Mouse (Mus musculus) C2C12 (cell line): ENCODE results near the gene Tgfbr3. TPM values are rescaled to one million over a fixed set of nuclear protein-coding genes. Genes with fewer than 3 reads are reported as not detected.

Experiments used
- H3K27me3 ChIP-seq: one replicate; pipeline ENCODE4 v1.6.1; 2011; ENCODE audit not compliant: control insufficient read depth, insufficient read depth, insufficient read length
- H3K36me3 ChIP-seq: one replicate; pipeline ENCODE4 v1.6.1; 2011; ENCODE audit not compliant: control insufficient read depth, insufficient read depth
- H3K4me3 ChIP-seq: one replicate; pipeline ENCODE4 v1.5.1; 2011; ENCODE audit warnings: mild to moderate bottlenecking, control low read depth; ENCODE audit not compliant: poor library complexity, insufficient read depth, severe bottlenecking
- H3K79me2 ChIP-seq: one replicate; pipeline ENCODE4 v1.6.1; 2011; ENCODE audit not compliant: control insufficient read depth, insufficient read depth
- H3K79me3 ChIP-seq: one replicate; pipeline ENCODE4 v1.6.1; 2011; ENCODE audit warnings: low read depth, control low read depth
- H3ac ChIP-seq: one replicate; pipeline ENCODE3; 2011; ENCODE audit warnings: low read depth; ENCODE audit not compliant: control insufficient read depth, insufficient read length
- CEBPB ChIP-seq: IDR thresholded peaks from one replicate; pipeline ENCODE4 v1.6.1; 2011; ENCODE audit warnings: low read depth, mild to moderate bottlenecking, control low read depth, moderate library complexity
- CTCF ChIP-seq: IDR thresholded peaks from one replicate; pipeline ENCODE4 v1.5.1; 2011; ENCODE audit not compliant: control insufficient read depth, insufficient read depth, insufficient read length
- FOSL1 ChIP-seq: IDR thresholded peaks from one replicate; pipeline ENCODE4 v1.8.0; 2011; ENCODE audit warnings: mild to moderate bottlenecking, low read length; ENCODE audit not compliant: poor library complexity, insufficient read depth, severe bottlenecking
- MAX ChIP-seq: IDR thresholded peaks from one replicate; pipeline ENCODE4 v1.6.1; 2011; ENCODE audit warnings: mild to moderate bottlenecking, control low read depth
- MYOD1 ChIP-seq: IDR thresholded peaks from one replicate; pipeline ENCODE4 v1.6.1; 2011; ENCODE audit warnings: low read depth; ENCODE audit not compliant: control insufficient read depth, insufficient read length
- MYOG ChIP-seq: IDR thresholded peaks from one replicate; pipeline ENCODE4 v1.6.1; 2011; ENCODE audit not compliant: control insufficient read depth, insufficient read length; ENCODE audit errors: extremely low read depth
- USF1 ChIP-seq: IDR thresholded peaks from one replicate; pipeline ENCODE4 v1.6.1; 2011; ENCODE audit warnings: low read depth, mild to moderate bottlenecking, control low read depth, moderate library complexity
- polyA plus RNA-seq: library from polyadenylated mRNA; unstranded; fragments of >200 nt; fragmentation: generic; extraction: Trizol; gene quantifications from one replicate; pipeline ENCODE4 v1.2.1, GENCODE M21; 2012; ENCODE audit warnings: missing spikeins

Gene Tgfbr3
- polyA plus RNA-seq, 1 experiment: 0.20 TPM

GRCm38 (mm10) chr5:107218594-107218993 is 70.8 kb downstream of the Tgfbr3 start:
- Histone ChIP-seq H3K4me3 (no peak overlapping the region), H3K27me3 (peaks cover 11% of the 10 kb centered on the region), H3K79me2 (no peaks in the 10 kb centered on the region), H3K79me3 (no peaks in the 10 kb centered on the region), H3K36me3 (no peaks in the 10 kb centered on the region), H3ac (no peak overlapping the region)
- TF ChIP-seq MYOG (no peak), CTCF (no peak), MAX (no peak)

GRCm38 (mm10) chr5:107217139-107217538 is 72.3 kb downstream of the Tgfbr3 start:
- H3ac ChIP-seq: no peak overlapping the region
- no peaks in the 10 kb centered on the region for H3K36me3 ChIP-seq
- H3K79me2 ChIP-seq: no peaks in the 10 kb centered on the region
- H3K79me3 ChIP-seq: no peaks in the 10 kb centered on the region
- TF ChIP-seq CEBPB (no peak), USF1 (no peak), MAX (no peak), FOSL1 (no peak)
- H3K27me3 ChIP-seq: peaks cover 11% of the 10 kb centered on the region
- H3K4me3 ChIP-seq: no peak overlapping the region

- H3ac ChIP-seq: no peak overlapping the region
- H3K27me3 ChIP-seq: peaks cover 3% of the 10 kb centered on the region
- H3K4me3 ChIP-seq: no peak overlapping the region
- no peaks in the 10 kb centered on the region for H3K79me2 ChIP-seq
- H3K79me3 ChIP-seq: no peaks in the 10 kb centered on the region
- no peak for TF ChIP-seq CEBPB
- no peak for TF ChIP-seq CTCF
- TF ChIP-seq USF1: no peak
- TF ChIP-seq MYOD1: no peak
- H3K36me3 ChIP-seq: no peaks in the 10 kb centered on the region
These were observed 75.9 kb downstream of the Tgfbr3 start for GRCm38 (mm10) chr5:107213373-107214132.

- Histone ChIP-seq H3ac (no peak overlapping the region), H3K79me3 (no peaks in the 10 kb centered on the region), H3K4me3 (no peak overlapping the region), H3K79me2 (no peaks in the 10 kb centered on the region), H3K36me3 (no peaks in the 10 kb centered on the region), H3K27me3 (peaks cover 2% of the 10 kb centered on the region)
- TF ChIP-seq CEBPB (no peak), MYOG (no peak), CTCF (no peak), MAX (no peak)
These were observed 77.5 kb downstream of the Tgfbr3 start for GRCm38 (mm10) chr5:107211830-107212370.

GRCm38 (mm10) chr5:107210040-107210439 is 79.4 kb downstream of the Tgfbr3 start:
- Histone ChIP-seq H3K79me3 (no peaks in the 10 kb centered on the region), H3K4me3 (no peak overlapping the region), H3K27me3 (peaks cover 3% of the 10 kb centered on the region), H3K36me3 (no peaks in the 10 kb centered on the region), H3ac (no peak overlapping the region), H3K79me2 (no peaks in the 10 kb centered on the region)
- TF ChIP-seq MYOD1 (no peak), FOSL1 (no peak)

GRCm38 (mm10) chr5:107207911-107208310 is 81.5 kb downstream of the Tgfbr3 start:
- TF ChIP-seq MYOG: no peak
- no peak for TF ChIP-seq CTCF
- TF ChIP-seq USF1: no peak
- no peak for TF ChIP-seq FOSL1
- no peak for TF ChIP-seq CEBPB
- no peak for TF ChIP-seq MYOD1
- TF ChIP-seq MAX: no peak
- Histone ChIP-seq H3K4me3 (no peak overlapping the region), H3K36me3 (no peaks in the 10 kb centered on the region), H3K27me3 (peaks cover 3% of the 10 kb centered on the region), H3K79me3 (no peaks in the 10 kb centered on the region), H3ac (no peak overlapping the region), H3K79me2 (no peaks in the 10 kb centered on the region)
